ENCODE assay signal across 29 mouse cellular contexts in genomic region chr13:48502422-48502821, GRCm38 (mm10). TPM values are rescaled to one million over a fixed set of nuclear protein-coding genes. Genes with fewer than 3 reads are reported as not detected.
"Had no signal": no experiment of that assay in that cellular context is flagged by ENCODE, and none has a peak within 500 bp of the region (broad histone marks: within the 10 kb centered on the region; RNA-seq: fewer than 3 reads in every experiment).

No protein-coding gene starts in this region.

- DNase-seq: gastrocnemius, adult 2 months; gastrocnemius, postnatal 14 days; gastrocnemius, postnatal 36 days; heart, adult 2 months; heart, postnatal 4 days; kidney, adult 18-20 months; kidney, adult 8-10 months; kidney, postnatal 10 days; kidney, postnatal 25 days; kidney, postnatal 4 days; liver; liver, embryonic 13.5 days; liver, postnatal 0 days had no signal

- ATAC-seq: hindbrain, embryonic 16.5 days; inflammation-experienced regulatory T-cells, adult 6 months; intestine, embryonic 15.5 days; intestine, postnatal 0 days; liver, postnatal 0 days had no signal

- H3K9ac ChIP-seq: heart, embryonic 13.5 days; heart, embryonic 15.5 days; hindbrain, embryonic 12.5 days; hindbrain, embryonic 14.5 days; intestine, embryonic 15.5 days; limb, embryonic 12.5 days; liver, embryonic 13.5 days; liver, embryonic 15.5 days; liver, postnatal 0 days had no signal

- H3K27ac ChIP-seq: gastrocnemius, adult 2 months; heart, adult 2 months; heart, embryonic 13.5 days; heart, embryonic 15.5 days; hindbrain, embryonic 10.5 days; hindbrain, embryonic 12.5 days; hindbrain, embryonic 14.5 days; intestine, embryonic 15.5 days; layer of hippocampus, adult 2 months; left cerebral cortex, adult 2 months; limb, embryonic 10.5 days; limb, embryonic 12.5 days; liver, embryonic 13.5 days; liver, embryonic 15.5 days had no signal

- H3K9me3 ChIP-seq: heart, embryonic 13.5 days; heart, embryonic 15.5 days; hindbrain, embryonic 10.5 days; intestine, embryonic 15.5 days; limb, embryonic 10.5 days; limb, embryonic 12.5 days; liver, embryonic 13.5 days; liver, embryonic 15.5 days had no signal

- H3K4me1 ChIP-seq: intestine, embryonic 15.5 days; liver, embryonic 13.5 days; liver, embryonic 15.5 days had no signal

- H3K27me3 ChIP-seq: heart, embryonic 13.5 days; heart, embryonic 15.5 days; hindbrain, embryonic 12.5 days; intestine, embryonic 15.5 days; limb, embryonic 12.5 days; liver, embryonic 13.5 days; liver, embryonic 15.5 days had no signal

- H3K4me3 ChIP-seq: gastrocnemius, adult 2 months; heart, adult 2 months; heart, embryonic 13.5 days; heart, embryonic 15.5 days; hindbrain, embryonic 10.5 days; hindbrain, embryonic 12.5 days; intestine, embryonic 15.5 days; layer of hippocampus, adult 2 months; left cerebral cortex, adult 2 months; limb, embryonic 10.5 days; limb, embryonic 12.5 days; liver, embryonic 13.5 days; liver, embryonic 15.5 days had no signal

RNA-seq across cellular contexts. Expression of gene A830005F24Rik, which starts 10.9 kb away (rescaled TPM):
- total RNA-seq: gastrocnemius, postnatal 14 days; heart, postnatal 25 days; heart, postnatal 4 days had no signal
- polyA plus RNA-seq: gonadal fat pad, adult 2 months; heart, adult 2 months; intestine, postnatal 0 days had no signal
